Mouse (Mus musculus) testis, postnatal 10 days (tissue): ENCODE data around the gene Grtp1.

Experiments
- DNase-seq: peaks from one replicate; pipeline ENCODE4 v3.0.0; 2021; ENCODE audit warnings: low spot score

Grtp1 gene

GRCm38 (mm10) chr8:13174811-13175210 lies 25.6 kb downstream of the Grtp1 start:
- DNase-seq = no peak

GRCm38 (mm10) chr8:13174305-13174704 lies 26.1 kb downstream of the Grtp1 start:
- no peak for DNase-seq

GRCm38 (mm10) chr8:13170510-13170909 lies 29.9 kb downstream of the Grtp1 start:
- no peak for DNase-seq

GRCm38 (mm10) chr8:13164361-13164760 lies 36.1 kb downstream of the Grtp1 start:
- DNase-seq = no peak

- DNase-seq = no peak
Measured at GRCm38 (mm10) chr8:13163563-13163962, 36.9 kb downstream of the Grtp1 start.

GRCm38 (mm10) chr8:13162098-13162497 lies 38.3 kb downstream of the Grtp1 start:
- no peak for DNase-seq

GRCm38 (mm10) chr8:13160691-13161090 lies 39.7 kb downstream of the Grtp1 start:
- no peak for DNase-seq

- DNase-seq = no peak
Measured at GRCm38 (mm10) chr8:13159377-13159881, 41.0 kb downstream of the Grtp1 start.

- peak; percentile 100 for DNase-seq
Measured at GRCm38 (mm10) chr8:13158718-13159376, 41.6 kb downstream of the Grtp1 start, which contains the start of gene Lamp1. Lamp1 (plus strand) TSS chr8:13159161.

- DNase-seq = no peak
Measured at GRCm38 (mm10) chr8:13156327-13157097, 43.9 kb downstream of the Grtp1 start.

GRCm38 (mm10) chr8:13155358-13155757 lies 45.1 kb downstream of the Grtp1 start:
- no peak for DNase-seq

- no peak for DNase-seq
Measured at GRCm38 (mm10) chr8:13154099-13154498, 46.3 kb downstream of the Grtp1 start.

GRCm38 (mm10) chr8:13150929-13151328 lies 49.5 kb downstream of the Grtp1 start:
- DNase-seq = no peak

- DNase-seq = no peak
Measured at GRCm38 (mm10) chr8:13149866-13150265, 50.6 kb downstream of the Grtp1 start.

- no peak for DNase-seq
Measured at GRCm38 (mm10) chr8:13149287-13149686, 51.1 kb downstream of the Grtp1 start.

GRCm38 (mm10) chr8:13148476-13148875 lies 51.9 kb downstream of the Grtp1 start:
- no peak for DNase-seq

GRCm38 (mm10) chr8:13141681-13142080 lies 58.7 kb downstream of the Grtp1 start:
- no peak for DNase-seq

GRCm38 (mm10) chr8:13139641-13140182 lies 60.7 kb downstream of the Grtp1 start:
- DNase-seq = no peak

- peak; percentile 76 for DNase-seq
Measured at GRCm38 (mm10) chr8:13132220-13132619, 68.2 kb downstream of the Grtp1 start.

- DNase-seq = no peak
Measured at GRCm38 (mm10) chr8:13124897-13125296, 75.5 kb downstream of the Grtp1 start.

- no peak for DNase-seq
Measured at GRCm38 (mm10) chr8:13122887-13123421, 77.5 kb downstream of the Grtp1 start.
